Mouse (Mus musculus) hindbrain, embryonic 13.5 days (tissue): ENCODE measurements around the gene Olfr324. TPM values are rescaled to one million over a fixed set of nuclear protein-coding genes. Genes with fewer than 3 reads are reported as not detected.

Experiments used
- ATAC-seq: fragments of 200-750 bp; cut with Nextera tagmentation; 2 replicates; pipeline ENCODE4 v1.8.0; 2017; ENCODE audit warnings: moderate TSS enrichment; ENCODE audit not compliant: low FRiP score
- H3K27ac ChIP-seq: fragments of 300-500 bp; sonication (generic); 2 replicates; pipeline ENCODE4 v1.5.1; 2015; ENCODE audit warnings: inconsistent platforms, mild to moderate bottlenecking, moderate library complexity
- H3K27me3 ChIP-seq: fragments of 300-500 bp; sonication (generic); 2 replicates; pipeline ENCODE4 v1.6.1; 2015; ENCODE audit warnings: mild to moderate bottlenecking, inconsistent platforms
- H3K36me3 ChIP-seq: fragments of 300-500 bp; sonication (generic); 2 replicates; pipeline ENCODE4 v1.6.1; 2015; ENCODE audit warnings: mild to moderate bottlenecking, inconsistent platforms
- H3K4me1 ChIP-seq: fragments of 300-500 bp; sonication (generic); replicated peaks from 2 replicates; pipeline ENCODE4 v1.6.1; 2015; ENCODE audit warnings: inconsistent platforms
- H3K4me2 ChIP-seq: fragments of 300-500 bp; sonication (generic); 2 replicates; pipeline ENCODE4 v1.6.1; 2015; ENCODE audit warnings: inconsistent platforms, mild to moderate bottlenecking, moderate library complexity
- H3K4me3 ChIP-seq: fragments of 300-500 bp; sonication (generic); 2 replicates; pipeline ENCODE4 v1.5.1; 2015; ENCODE audit warnings: mild to moderate bottlenecking, inconsistent platforms
- H3K9ac ChIP-seq: fragments of 300-500 bp; sonication (generic); 2 replicates; pipeline ENCODE4 v1.6.1; 2015; ENCODE audit warnings: mild to moderate bottlenecking, inconsistent platforms
- H3K9me3 ChIP-seq: fragments of 300-500 bp; sonication (generic); 2 replicates; pipeline ENCODE4 v1.6.1; 2016; ENCODE audit warnings: inconsistent platforms
- WGBS: fragments of 180-500 bp; shearing (Covaris S2); methylation state at CpG from one replicate; pipeline ENCODE4 v1.1.7; 2015; 5-methylcytosine and 5-hydroxymethylcytosine counted together
- polyA plus RNA-seq: library from polyadenylated mRNA; unstranded; fragments of >200 nt; fragmentation: Nextera tagmentation; extraction: Ambion mirVana; gene quantifications from 2 replicates; pipeline ENCODE4 v1.2.1, GENCODE M21; 2015

Gene Olfr324
- polyA plus RNA-seq, result not detected in 2 replicates

GRCm38 (mm10) chr11:58594814-58595213 is at the start of gene Olfr324:
Gene Olfr324 (plus strand): TSS chr11:58595114.
- WGBS, result 86% methylated on average over 6 of the region's 6 CpGs
- Histone ChIP-seq H3K27me3 (no peaks in the 10 kb centered on the region), H3K4me2 (no peak within 1 kb of the TSS), H3K4me1 (no peaks in the 10 kb centered on the region), H3K9me3 (no peaks in the 10 kb centered on the region), H3K4me3 (no peak within 1 kb of the TSS), H3K27ac (no peak within 1 kb of the TSS), H3K36me3 (no peaks in the 10 kb centered on the region), H3K9ac (no peak within 1 kb of the TSS)
- ATAC-seq, result no peak

DNA sequence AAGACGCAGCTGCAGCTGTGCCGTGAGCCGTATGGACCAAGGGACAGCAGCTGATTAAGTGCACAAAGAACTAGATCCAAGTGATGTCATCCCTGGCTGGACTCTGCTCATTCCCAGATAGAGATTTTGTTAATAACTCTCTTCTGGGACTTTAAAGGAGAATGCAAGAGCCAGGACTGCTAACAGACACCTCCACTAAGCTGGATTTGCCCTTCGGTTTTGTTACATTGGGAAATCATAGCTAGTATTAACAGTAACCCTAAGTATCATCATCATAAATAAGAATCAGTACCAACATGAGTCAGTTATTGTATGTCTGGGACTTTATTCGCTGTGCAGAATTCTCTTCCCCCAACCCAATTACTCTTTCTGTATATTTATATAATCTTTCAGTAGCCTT is 48.6 kb upstream of the Olfr324 start, which contains the start of gene Olfr329-ps:
Olfr329-ps (minus strand) TSS at position 101 of the 400 bp plus-strand sequence.
- no peak within 1 kb of the TSS for H3K4me3 ChIP-seq
- no peak within 1 kb of the TSS for H3K4me2 ChIP-seq
- no peak for ATAC-seq
- no peak within 1 kb of the TSS for H3K9ac ChIP-seq
- no peak within 1 kb of the TSS for H3K27ac ChIP-seq
- WGBS, result 89% methylated on average over 5 of the region's 5 CpGs
- H3K4me1 ChIP-seq, result no peaks in the 10 kb centered on the region
- no peaks in the 10 kb centered on the region for H3K27me3 ChIP-seq
- no peaks in the 10 kb centered on the region for H3K9me3 ChIP-seq
- H3K36me3 ChIP-seq, result no peaks in the 10 kb centered on the region

GRCm38 (mm10) chr11:58555536-58555935 is 39.4 kb upstream of the Olfr324 start, which contains the start of gene Olfr328:
Gene Olfr328 (minus strand): TSS chr11:58555636.
- H3K9ac ChIP-seq, result no peak within 1 kb of the TSS
- H3K36me3 ChIP-seq, result no peaks in the 10 kb centered on the region
- no peak within 1 kb of the TSS for H3K27ac ChIP-seq
- H3K27me3 ChIP-seq, result no peaks in the 10 kb centered on the region
- ATAC-seq, result no peak
- no peaks in the 10 kb centered on the region for H3K4me1 ChIP-seq
- 86% methylated on average over 1 of the region's 1 CpGs for WGBS
- no peaks in the 10 kb centered on the region for H3K9me3 ChIP-seq
- no peak within 1 kb of the TSS for H3K4me2 ChIP-seq
- no peak within 1 kb of the TSS for H3K4me3 ChIP-seq

DNA sequence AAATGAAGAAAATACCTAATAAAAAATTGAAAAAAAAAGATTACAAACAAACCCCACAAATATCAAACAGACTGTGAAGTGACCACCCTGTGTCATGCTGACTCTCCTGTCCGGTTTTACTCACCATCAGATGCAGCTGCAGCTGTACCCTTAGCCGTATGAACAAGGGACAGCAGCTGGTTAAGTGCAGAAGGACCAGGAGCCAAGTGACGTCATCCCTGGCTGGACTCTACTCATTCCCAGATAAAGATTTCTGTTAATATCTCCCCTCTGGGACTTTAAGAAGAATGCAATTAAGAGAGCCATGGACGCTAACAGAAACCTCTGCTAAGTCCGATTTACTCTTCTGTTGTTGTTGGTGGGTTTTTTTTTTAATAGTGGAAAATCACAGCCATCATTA is 24.5 kb upstream of the Olfr324 start, which contains the start of gene Olfr224:
Olfr224 (minus strand) TSS at position 149 of the 400 bp plus-strand sequence.
- no peaks in the 10 kb centered on the region for H3K36me3 ChIP-seq
- no peaks in the 10 kb centered on the region for H3K4me1 ChIP-seq
- H3K4me3 ChIP-seq, result no peak within 1 kb of the TSS
- H3K4me2 ChIP-seq, result no peak within 1 kb of the TSS
- no peak within 1 kb of the TSS for H3K27ac ChIP-seq
- no peaks in the 10 kb centered on the region for H3K27me3 ChIP-seq
- WGBS, result 79% methylated on average over 5 of the region's 5 CpGs
- H3K9ac ChIP-seq, result no peak within 1 kb of the TSS
- no peaks in the 10 kb centered on the region for H3K9me3 ChIP-seq
- no peak for ATAC-seq

GRCm38 (mm10) chr11:58577430-58577829 is 17.5 kb upstream of the Olfr324 start, which contains the start of gene Olfr325:
Gene Olfr325 (plus strand): TSS chr11:58577730.
- ATAC-seq, result no peak
- Histone ChIP-seq H3K4me2 (no peak within 1 kb of the TSS), H3K4me1 (no peaks in the 10 kb centered on the region), H3K36me3 (no peaks in the 10 kb centered on the region), H3K4me3 (no peak within 1 kb of the TSS), H3K9ac (no peak within 1 kb of the TSS), H3K27me3 (no peaks in the 10 kb centered on the region), H3K9me3 (no peaks in the 10 kb centered on the region), H3K27ac (no peak within 1 kb of the TSS)
- WGBS, result 80% methylated on average over 1 of the region's 1 CpGs

DNA sequence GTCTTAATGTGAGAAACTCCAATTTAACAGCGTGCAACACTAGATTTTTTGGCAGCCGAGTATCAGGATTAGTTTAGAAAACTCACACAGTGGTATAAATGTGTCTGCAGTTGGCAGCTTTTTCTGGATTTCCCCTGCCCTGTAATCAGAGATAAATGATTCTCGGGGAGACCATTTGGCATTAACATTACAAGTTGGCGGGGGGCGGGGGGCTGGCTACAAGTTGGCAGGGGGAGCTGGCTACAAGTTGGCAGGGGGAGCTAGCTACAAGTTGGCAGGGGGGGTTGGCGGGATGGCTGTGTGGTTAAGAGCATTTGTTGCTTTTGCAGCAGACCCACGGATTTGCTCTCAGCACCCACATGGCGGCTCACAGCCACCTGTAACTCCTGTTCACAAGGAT is 16.3 kb upstream of the Olfr324 start:
- H3K4me3 ChIP-seq, result no peak overlapping the region
- no peak overlapping the region for H3K4me2 ChIP-seq
- H3K27ac ChIP-seq, result no peak overlapping the region
- H3K36me3 ChIP-seq, result no peaks in the 10 kb centered on the region
- H3K27me3 ChIP-seq, result no peaks in the 10 kb centered on the region
- no peaks in the 10 kb centered on the region for H3K9me3 ChIP-seq
- no peaks in the 10 kb centered on the region for H3K4me1 ChIP-seq
- no peak for ATAC-seq
- WGBS, result 81% methylated on average over 8 of the region's 8 CpGs
- H3K9ac ChIP-seq, result no peak overlapping the region

- H3K36me3 ChIP-seq, result no peaks in the 10 kb centered on the region
- H3K9ac ChIP-seq, result no peak overlapping the region
- no peaks in the 10 kb centered on the region for H3K9me3 ChIP-seq
- 68% methylated on average over 7 of the region's 7 CpGs for WGBS
- no peaks in the 10 kb centered on the region for H3K4me1 ChIP-seq
- no peak overlapping the region for H3K4me3 ChIP-seq
- no peaks in the 10 kb centered on the region for H3K27me3 ChIP-seq
- H3K27ac ChIP-seq, result no peak overlapping the region
- H3K4me2 ChIP-seq, result no peak overlapping the region
- ATAC-seq, result no peak
These were observed 7.0 kb upstream of the Olfr324 start for GRCm38 (mm10) chr11:58587898-58588348.

- 60% methylated on average over 3 of the region's 3 CpGs for WGBS
- no peak for ATAC-seq
- H3K4me2 ChIP-seq, result no peak overlapping the region
- no peaks in the 10 kb centered on the region for H3K36me3 ChIP-seq
- H3K4me1 ChIP-seq, result no peaks in the 10 kb centered on the region
- no peak overlapping the region; the same call in 1 of the 2 replicates for H3K27ac ChIP-seq
- H3K9me3 ChIP-seq, result no peaks in the 10 kb centered on the region
- H3K4me3 ChIP-seq, result no peak overlapping the region
- no peaks in the 10 kb centered on the region for H3K27me3 ChIP-seq
- no peak overlapping the region for H3K9ac ChIP-seq
These were observed 6.2 kb upstream of the Olfr324 start for GRCm38 (mm10) chr11:58588620-58589250.

DNA sequence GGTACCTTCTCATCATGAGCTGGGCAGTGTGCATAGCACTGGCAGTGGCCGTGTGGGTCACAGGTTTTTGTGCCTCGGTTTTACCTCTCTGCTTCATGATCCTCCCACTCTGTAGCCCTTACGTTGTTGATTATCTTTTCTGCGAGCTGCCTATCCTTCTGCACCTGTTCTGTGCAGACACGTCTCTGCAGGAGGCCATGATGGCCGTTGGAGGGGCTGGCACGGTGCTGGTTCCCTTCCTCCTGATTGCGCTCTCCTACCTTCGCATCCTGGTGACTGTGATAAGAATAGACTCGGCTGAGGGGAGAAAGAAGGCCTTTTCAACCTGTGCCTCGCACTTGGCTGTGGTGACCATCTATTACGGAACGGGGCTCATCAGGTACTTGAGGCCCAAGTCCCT is 2.9 kb downstream of the Olfr324 start:
- Histone ChIP-seq H3K4me1 (no peaks in the 10 kb centered on the region), H3K36me3 (no peaks in the 10 kb centered on the region), H3K9me3 (no peaks in the 10 kb centered on the region), H3K4me3 (no peak overlapping the region), H3K4me2 (no peak overlapping the region), H3K27ac (no peak overlapping the region), H3K9ac (no peak overlapping the region), H3K27me3 (no peaks in the 10 kb centered on the region)
- no peak for ATAC-seq
- WGBS, result 89% methylated on average over 13 of the region's 13 CpGs

DNA sequence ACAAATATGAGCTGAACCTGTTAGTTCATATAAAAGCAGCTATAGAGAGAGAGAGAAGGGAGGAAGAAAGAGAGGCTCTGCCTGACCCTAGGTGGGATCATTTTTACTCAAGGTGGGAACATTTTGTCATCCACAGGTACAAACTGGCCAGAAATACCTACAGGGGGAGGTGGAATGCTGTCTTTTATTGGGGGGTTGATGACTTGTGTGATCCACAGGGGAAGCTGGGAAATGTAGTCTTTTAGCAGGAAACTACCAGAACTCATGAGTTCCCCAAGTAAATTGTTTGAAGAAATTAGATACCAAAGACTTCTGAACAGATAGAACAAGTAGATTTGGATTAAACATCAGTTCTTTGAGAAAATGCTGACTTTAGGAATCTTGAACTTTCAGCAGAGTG is 7.1 kb downstream of the Olfr324 start:
- no peak overlapping the region for H3K4me3 ChIP-seq
- H3K4me2 ChIP-seq, result no peak overlapping the region
- ATAC-seq, result no peak
- H3K36me3 ChIP-seq, result no peaks in the 10 kb centered on the region
- no peaks in the 10 kb centered on the region for H3K9me3 ChIP-seq
- H3K4me1 ChIP-seq, result no peaks in the 10 kb centered on the region
- H3K27ac ChIP-seq, result no peak overlapping the region
- no peak overlapping the region for H3K9ac ChIP-seq
- no peaks in the 10 kb centered on the region for H3K27me3 ChIP-seq

GRCm38 (mm10) chr11:58602800-58603560 is 8.1 kb downstream of the Olfr324 start:
- H3K27me3 ChIP-seq, result no peaks in the 10 kb centered on the region
- H3K4me2 ChIP-seq, result no peak overlapping the region
- H3K36me3 ChIP-seq, result no peaks in the 10 kb centered on the region
- H3K27ac ChIP-seq, result no peak overlapping the region
- no peaks in the 10 kb centered on the region for H3K9me3 ChIP-seq
- no peak for ATAC-seq
- WGBS, result 78% methylated on average over 6 of the region's 6 CpGs
- no peak overlapping the region for H3K9ac ChIP-seq
- no peaks in the 10 kb centered on the region for H3K4me1 ChIP-seq
- no peak overlapping the region for H3K4me3 ChIP-seq

DNA sequence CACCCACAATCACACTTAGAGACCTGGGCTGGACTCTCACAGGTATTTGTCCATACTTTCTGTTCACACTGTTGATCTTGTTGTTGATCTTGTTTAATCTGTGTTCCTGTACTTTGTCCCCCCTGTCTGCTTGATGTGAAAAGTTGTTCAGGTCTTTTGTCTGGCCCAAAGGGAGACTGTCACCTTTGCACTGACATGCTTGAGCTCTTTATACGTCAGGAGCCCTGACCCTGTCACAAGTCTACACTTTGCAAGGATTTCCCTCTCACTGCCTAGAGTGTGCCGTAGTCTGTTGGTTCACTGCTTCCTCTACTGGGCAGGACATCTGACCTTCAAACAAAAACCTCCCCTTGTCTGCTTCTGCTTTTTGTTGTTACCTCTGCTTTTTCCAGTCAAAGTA is 9.8 kb downstream of the Olfr324 start:
- H3K4me2 ChIP-seq, result no peak overlapping the region
- no peaks in the 10 kb centered on the region for H3K27me3 ChIP-seq
- no peak overlapping the region for H3K9ac ChIP-seq
- H3K4me1 ChIP-seq, result no peaks in the 10 kb centered on the region
- H3K9me3 ChIP-seq, result no peaks in the 10 kb centered on the region
- no peak overlapping the region for H3K4me3 ChIP-seq
- H3K36me3 ChIP-seq, result no peaks in the 10 kb centered on the region
- H3K27ac ChIP-seq, result no peak overlapping the region
- 65% methylated on average over 2 of the region's 2 CpGs for WGBS
- ATAC-seq, result no peak
